Mouse (Mus musculus): Measurements from ENCODE around the gene Chfr. TPM values are rescaled to one million over a fixed set of nuclear protein-coding genes. Genes with fewer than 3 reads are reported as not detected.

Chfr gene
- polyA plus RNA-seq (2012; rRNA removed): 24.6 and 65.1 TPM in 2 replicates

DNA sequence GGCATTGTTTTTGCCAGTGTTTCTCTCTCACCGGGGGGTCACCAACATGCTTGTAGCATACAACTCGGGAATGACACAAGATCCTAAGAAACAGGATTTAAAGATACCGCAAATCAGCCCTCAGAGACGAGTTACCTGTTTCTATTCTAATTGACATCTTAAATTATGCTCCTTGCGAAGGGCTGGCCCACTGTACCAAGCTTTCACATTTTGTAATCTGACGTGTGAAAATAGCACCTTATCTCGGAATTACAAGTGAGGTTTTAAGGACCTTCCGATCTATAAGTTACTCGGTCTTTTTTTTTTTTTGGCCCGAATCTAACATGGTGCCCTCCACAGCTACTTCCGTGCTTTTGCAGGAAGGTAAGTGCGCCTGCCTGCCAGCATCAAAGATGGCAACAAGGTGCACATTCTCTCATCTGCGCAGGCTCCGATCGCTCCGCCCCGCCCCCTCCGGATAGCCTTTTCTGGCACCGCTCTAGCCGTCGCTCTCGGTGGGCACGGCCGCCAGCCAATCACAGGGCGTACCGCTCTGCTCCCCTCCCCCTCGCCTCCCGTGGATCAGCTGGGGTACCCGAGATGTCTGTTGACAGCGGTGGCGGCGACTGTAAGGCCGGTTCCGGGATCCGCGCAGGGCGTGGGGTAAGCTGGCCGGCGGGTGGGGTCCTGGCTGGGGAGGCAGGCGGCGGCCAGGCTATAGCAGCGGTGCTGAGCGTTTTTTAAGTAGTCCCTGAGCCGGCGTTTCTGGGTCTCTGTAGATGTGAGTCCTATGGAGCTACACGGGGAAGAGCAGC is at the start of gene Chfr:
Gene Chfr (plus strand): TSS at position 550 of the 794 bp plus-strand sequence.
- Histone ChIP-seq H3K36me3 (ENCODE audit: control insufficient read depth, insufficient read depth, low read length) (peaks cover 6% of the 10 kb centered on the region; the same call in 1 of the 2 replicates), H3K27me3 (ENCODE audit: control insufficient read depth, insufficient read depth, low read length) (no peaks in the 10 kb centered on the region), H3K27ac (ENCODE audit: insufficient read depth, low read depth, low read length) (peak within 1 kb of the TSS; percentile 14; the same call in 1 of the 2 replicates), H3K4me3 (ENCODE audit: low read depth, low read length) (peak within 1 kb of the TSS; percentile 77), H3K4me1 (ENCODE audit: control insufficient read depth, insufficient read depth, insufficient read length, low read length) (no peaks in the 10 kb centered on the region)
- WGBS: 2% methylated on average over 46 of the region's 46 CpGs
- TF ChIP-seq POLR2A (IDR thresholded peaks at IDR 0.05; ENCODE audit: low read depth, low read length) (peak; percentile 77), CTCF (IDR thresholded peaks at IDR 0.05; ENCODE audit: extremely low read depth, insufficient read length, insufficient replicate concordance, low read depth, low read length) (no peak)

DNA sequence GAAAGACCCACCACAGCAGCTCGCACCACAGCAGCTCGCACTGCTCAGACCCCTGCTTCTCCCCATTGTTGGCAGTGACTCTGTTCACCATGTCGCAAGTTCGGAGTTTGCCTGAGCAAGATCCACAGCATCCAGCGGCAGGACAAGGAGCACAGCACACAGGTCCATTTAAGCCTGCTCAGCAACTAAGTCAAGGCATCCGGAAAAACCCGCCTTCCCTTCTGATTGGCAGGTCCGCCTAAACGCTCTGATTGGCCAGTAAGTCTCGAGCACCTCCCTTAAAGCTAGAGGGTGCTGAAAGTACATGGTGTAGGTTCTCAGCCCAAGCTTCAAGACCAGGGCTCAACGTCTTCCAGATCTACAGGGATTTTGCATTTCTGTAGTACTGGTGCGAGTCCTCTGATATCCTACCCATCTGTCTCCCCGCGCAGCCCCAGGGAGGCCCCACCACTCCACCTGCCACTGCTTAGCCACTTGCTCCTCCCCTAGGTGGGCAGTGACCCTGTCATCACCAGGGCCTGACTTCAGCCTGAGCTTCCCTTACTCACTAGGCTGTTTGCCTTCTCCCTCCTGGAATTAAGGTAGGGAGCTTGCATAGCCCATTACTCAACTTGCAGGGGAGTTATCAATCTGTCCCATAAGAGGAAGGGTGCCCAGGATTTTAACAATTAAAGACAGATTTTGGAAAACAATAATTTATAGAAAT is 49.3 kb upstream of the Chfr start:
- Histone ChIP-seq H3K27me3 (ENCODE audit: control insufficient read depth, insufficient read depth, low read length) (no peaks in the 10 kb centered on the region), H3K27ac (ENCODE audit: insufficient read depth, low read depth, low read length) (no peak overlapping the region), H3K36me3 (ENCODE audit: control insufficient read depth, insufficient read depth, low read length) (no peaks in the 10 kb centered on the region), H3K4me1 (ENCODE audit: control insufficient read depth, insufficient read depth, insufficient read length, low read length) (no peaks in the 10 kb centered on the region), H3K4me3 (ENCODE audit: low read depth, low read length) (no peak overlapping the region)
- no peak for TF ChIP-seq POLR2A (IDR thresholded peaks at IDR 0.05; ENCODE audit: low read depth, low read length)
- no peak for TF ChIP-seq CTCF (IDR thresholded peaks at IDR 0.05; ENCODE audit: extremely low read depth, insufficient read length, insufficient replicate concordance, low read depth, low read length)
- 70% methylated on average over 14 of the region's 14 CpGs for WGBS

DNA sequence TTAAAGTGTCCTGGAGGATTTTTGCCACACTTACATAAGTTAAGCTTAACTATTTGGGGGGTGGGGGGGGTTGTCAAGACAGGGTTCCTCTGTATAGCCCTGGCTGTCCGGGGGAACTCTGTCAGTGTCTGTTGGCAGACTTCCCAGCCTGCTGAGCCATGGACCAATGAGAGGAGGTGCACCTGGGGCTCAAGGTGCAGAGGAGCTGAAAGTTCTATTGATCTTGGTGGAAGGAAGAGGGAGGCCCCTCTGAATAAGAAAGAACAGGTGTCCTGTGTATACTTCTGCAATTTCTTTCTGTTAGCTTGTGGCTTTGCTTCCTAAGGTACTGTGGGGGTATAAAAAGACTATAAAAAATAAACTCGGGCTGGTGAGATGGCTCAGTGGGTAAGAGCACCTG is 44.1 kb upstream of the Chfr start:
- TF ChIP-seq POLR2A (IDR thresholded peaks at IDR 0.05; ENCODE audit: low read depth, low read length): no peak
- TF ChIP-seq CTCF (IDR thresholded peaks at IDR 0.05; ENCODE audit: extremely low read depth, insufficient read length, insufficient replicate concordance, low read depth, low read length): no peak
- 20% methylated on average over 2 of the region's 2 CpGs for WGBS
- Histone ChIP-seq H3K4me1 (ENCODE audit: control insufficient read depth, insufficient read depth, insufficient read length, low read length) (0 out of 2 replicates have a peak, but pooled peaks cover 1% of the 10 kb centered on the region), H3K27me3 (ENCODE audit: control insufficient read depth, insufficient read depth, low read length) (no peaks in the 10 kb centered on the region), H3K4me3 (ENCODE audit: low read depth, low read length) (no peak overlapping the region), H3K36me3 (ENCODE audit: control insufficient read depth, insufficient read depth, low read length) (no peaks in the 10 kb centered on the region), H3K27ac (ENCODE audit: insufficient read depth, low read depth, low read length) (no peak overlapping the region)

DNA sequence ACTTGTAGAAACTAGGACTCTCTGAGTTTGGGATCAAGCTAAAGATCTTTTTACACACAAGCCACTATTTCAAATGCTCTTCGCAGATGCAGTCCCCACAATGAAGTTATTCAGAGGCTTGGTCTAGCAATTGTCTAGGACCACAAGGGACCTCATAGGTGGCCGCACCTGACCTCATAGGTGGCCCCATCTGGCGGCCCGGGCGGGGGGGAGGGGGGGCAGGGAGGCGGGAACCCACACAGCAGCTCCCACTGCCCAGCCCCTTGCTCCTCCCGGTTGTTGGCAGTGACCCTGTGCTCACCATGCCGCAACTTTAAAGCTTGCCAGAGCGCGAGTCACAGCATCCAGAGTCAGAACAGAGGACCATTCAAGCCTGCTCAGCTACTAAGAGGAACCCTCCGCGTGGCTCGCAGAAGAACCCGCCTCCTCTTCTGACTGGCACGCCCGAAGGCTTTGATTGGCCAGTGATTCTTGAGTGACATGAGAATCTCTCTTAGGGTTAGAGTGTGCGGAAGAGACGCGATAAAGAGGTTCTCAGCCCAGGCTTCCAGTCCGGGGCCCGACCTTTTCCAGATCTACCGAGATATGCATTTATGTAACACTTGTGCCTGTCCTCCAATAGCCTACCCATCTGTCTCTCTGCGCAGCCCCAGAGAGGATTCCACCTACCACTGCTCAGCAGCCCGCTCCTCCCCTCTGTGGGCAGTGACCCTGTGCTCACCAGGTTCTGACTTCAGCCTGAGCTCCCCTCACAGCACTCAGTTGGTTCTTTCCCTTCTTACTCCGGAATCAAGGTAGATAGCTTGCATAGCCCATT is 41.4 kb upstream of the Chfr start, which contains the start of gene Gm35315:
Gene Gm35315 (minus strand): TSS at position 391 of the 817 bp plus-strand sequence.
- Histone ChIP-seq H3K4me1 (ENCODE audit: control insufficient read depth, insufficient read depth, insufficient read length, low read length) (0 out of 2 replicates have a peak, but pooled peaks cover 1% of the 10 kb centered on the region), H3K27me3 (ENCODE audit: control insufficient read depth, insufficient read depth, low read length) (no peaks in the 10 kb centered on the region), H3K36me3 (ENCODE audit: control insufficient read depth, insufficient read depth, low read length) (no peaks in the 10 kb centered on the region), H3K27ac (ENCODE audit: insufficient read depth, low read depth, low read length) (peak within 1 kb of the TSS; percentile 47), H3K4me3 (ENCODE audit: low read depth, low read length) (peak within 1 kb of the TSS; percentile 65)
- 2% methylated on average over 25 of the region's 25 CpGs for WGBS
- TF ChIP-seq POLR2A (IDR thresholded peaks at IDR 0.05; ENCODE audit: low read depth, low read length) (0 out of 2 replicates have a peak, but pooled peaks have one; percentile 47), CTCF (IDR thresholded peaks at IDR 0.05; ENCODE audit: extremely low read depth, insufficient read length, insufficient replicate concordance, low read depth, low read length) (no peak)

DNA sequence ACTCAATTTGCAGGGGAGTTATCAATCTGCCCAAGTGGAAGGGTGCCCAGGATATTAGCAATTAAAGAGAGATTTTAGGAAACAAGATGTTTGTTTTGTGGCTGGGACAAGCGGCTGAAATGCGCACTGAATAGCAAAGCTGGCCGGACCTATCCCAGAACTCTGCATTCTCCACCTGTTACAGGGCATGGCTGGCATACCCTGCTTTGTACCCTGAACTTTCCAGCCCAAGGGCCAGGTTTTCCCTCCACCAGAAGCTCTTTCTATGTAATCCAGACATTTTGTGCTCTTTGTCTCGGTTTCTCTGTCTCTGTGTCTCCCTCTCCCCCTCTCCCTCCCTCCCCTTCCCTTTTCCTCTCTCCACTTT is 40.8 kb upstream of the Chfr start:
- Histone ChIP-seq H3K27me3 (ENCODE audit: control insufficient read depth, insufficient read depth, low read length) (no peaks in the 10 kb centered on the region), H3K4me1 (ENCODE audit: control insufficient read depth, insufficient read depth, insufficient read length, low read length) (peaks cover 1% of the 10 kb centered on the region; the same call in 1 of the 2 replicates), H3K4me3 (ENCODE audit: low read depth, low read length) (peak overlapping the region; percentile 65), H3K27ac (ENCODE audit: insufficient read depth, low read depth, low read length) (peak overlapping the region; percentile 47), H3K36me3 (ENCODE audit: control insufficient read depth, insufficient read depth, low read length) (no peaks in the 10 kb centered on the region)
- WGBS: 0% methylated on average over 4 of the region's 4 CpGs
- TF ChIP-seq POLR2A (IDR thresholded peaks at IDR 0.05; ENCODE audit: low read depth, low read length) (no peak), CTCF (IDR thresholded peaks at IDR 0.05; ENCODE audit: extremely low read depth, insufficient read length, insufficient replicate concordance, low read depth, low read length) (no peak)

DNA sequence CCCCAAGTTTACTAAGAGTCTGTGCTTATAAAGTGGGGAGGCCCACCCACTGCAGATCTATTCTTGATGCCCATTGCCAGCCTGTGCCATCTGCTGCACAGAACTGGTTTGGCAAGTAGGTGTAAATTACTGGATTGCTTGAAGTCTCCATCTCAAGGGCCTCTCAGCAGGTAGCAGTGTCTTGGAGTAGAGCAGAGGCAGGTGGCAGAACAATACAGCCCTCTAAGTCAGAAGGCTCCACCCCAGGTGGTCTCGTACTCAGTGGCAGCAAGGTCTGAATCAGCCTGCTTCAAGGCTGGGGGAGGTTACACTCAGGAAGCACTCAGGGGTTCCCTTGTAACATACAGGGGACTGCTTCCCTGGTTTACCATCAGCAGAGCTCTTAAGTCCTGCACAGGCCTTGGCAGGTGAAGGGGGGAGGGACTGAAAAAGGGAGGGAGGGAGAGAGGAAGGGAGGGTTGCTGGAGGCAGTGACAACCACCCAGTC is 36.6 kb upstream of the Chfr start:
- Histone ChIP-seq H3K36me3 (ENCODE audit: control insufficient read depth, insufficient read depth, low read length) (peaks cover 10% of the 10 kb centered on the region), H3K27ac (ENCODE audit: insufficient read depth, low read depth, low read length) (no peak overlapping the region), H3K4me1 (ENCODE audit: control insufficient read depth, insufficient read depth, insufficient read length, low read length) (peaks cover 15% of the 10 kb centered on the region), H3K27me3 (ENCODE audit: control insufficient read depth, insufficient read depth, low read length) (no peaks in the 10 kb centered on the region), H3K4me3 (ENCODE audit: low read depth, low read length) (no peak overlapping the region)
- no peak for TF ChIP-seq POLR2A (IDR thresholded peaks at IDR 0.05; ENCODE audit: low read depth, low read length)
- no peak for TF ChIP-seq CTCF (IDR thresholded peaks at IDR 0.05; ENCODE audit: extremely low read depth, insufficient read length, insufficient replicate concordance, low read depth, low read length)
- WGBS: 32% methylated on average over 1 of the region's 1 CpGs

All from small intestine, adult 2 months (tissue).